Mouse (Mus musculus): ENCODE measurements around the gene Zfp992.
"Not testable (repeated sequence)": the region's sequence is repeated elsewhere in the genome, so short reads cannot be mapped to it uniquely, and the experiment has no call there.

Gene Zfp992

DNA sequence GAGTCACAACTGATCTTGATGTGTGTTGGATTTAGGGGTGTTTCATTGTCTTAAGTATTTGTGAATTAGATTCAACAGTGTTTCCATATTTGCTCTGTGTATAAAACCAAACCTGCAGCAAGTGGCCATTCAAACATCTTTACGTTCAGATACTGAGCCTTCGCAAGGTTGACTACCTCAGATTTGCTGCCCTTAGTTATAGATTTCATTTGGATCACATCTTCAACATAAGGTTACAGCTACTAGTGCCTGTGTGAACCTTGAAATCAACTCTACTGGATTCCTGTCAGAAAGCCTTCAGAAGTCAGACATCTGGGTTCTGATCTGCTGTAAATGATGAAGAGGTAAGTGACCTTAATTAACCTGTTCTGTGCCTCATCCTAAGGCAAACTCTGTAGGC, 27.4 kb downstream of the Zfp992 start:
- DNase-seq (ENCODE audit: low read depth): not testable (repeated sequence)

DNA sequence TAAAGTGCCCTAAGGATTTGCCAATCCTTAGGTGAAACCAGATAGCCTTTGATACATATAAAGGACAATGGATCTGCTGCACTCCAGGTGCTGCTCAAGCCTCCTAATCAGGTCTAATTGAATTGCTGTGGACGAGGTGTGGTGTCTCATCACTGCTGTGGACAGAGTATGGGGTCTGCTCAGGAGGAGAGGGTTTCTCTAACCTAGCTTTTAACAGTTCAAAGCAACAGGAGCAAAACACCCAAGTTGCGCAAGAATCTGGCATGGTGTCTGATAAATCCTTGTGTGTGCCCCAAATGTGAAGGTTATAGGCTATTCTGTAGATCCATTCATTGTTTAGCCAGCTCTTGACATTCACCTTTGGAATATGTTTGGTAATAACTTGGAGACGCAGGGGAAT, 28.1 kb downstream of the Zfp992 start:
- DNase-seq (ENCODE audit: low read depth): not testable (repeated sequence)

DNA sequence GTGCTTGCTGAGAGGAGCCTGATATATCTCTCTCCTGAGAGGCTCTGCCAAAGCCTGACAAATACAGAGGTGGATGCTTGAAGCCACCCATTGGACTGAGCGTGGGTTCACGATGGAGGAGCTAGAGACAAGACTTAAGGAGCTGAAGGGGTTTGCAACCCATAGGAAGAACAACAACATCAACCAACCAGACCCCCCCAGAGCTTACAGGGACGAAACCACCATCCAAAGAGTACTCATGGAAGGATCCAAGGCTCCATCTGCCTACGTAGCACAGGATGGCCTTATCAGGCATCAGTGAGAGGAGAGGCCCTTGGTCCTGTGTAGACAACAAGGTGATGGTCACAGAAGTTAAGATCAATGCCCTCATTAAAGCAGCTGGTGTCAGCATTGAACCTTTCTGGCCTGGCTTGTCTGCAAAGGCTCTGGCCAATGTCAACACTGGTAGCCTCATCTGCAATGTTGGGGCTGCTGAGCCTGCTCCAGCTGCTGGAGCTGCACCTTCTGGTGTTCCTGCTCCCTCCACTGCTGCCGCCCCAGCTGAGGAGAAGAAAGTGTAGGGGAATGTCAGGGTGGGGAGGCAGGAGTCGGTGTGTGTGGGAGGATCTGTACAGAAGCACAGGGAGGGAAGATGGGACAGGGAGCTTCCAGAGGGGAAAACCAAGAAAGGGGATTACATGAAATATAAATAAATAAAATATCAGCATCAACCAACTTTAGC, 31.7 kb downstream of the Zfp992 start:
- not testable (repeated sequence) for DNase-seq (ENCODE audit: low read depth)

DNA sequence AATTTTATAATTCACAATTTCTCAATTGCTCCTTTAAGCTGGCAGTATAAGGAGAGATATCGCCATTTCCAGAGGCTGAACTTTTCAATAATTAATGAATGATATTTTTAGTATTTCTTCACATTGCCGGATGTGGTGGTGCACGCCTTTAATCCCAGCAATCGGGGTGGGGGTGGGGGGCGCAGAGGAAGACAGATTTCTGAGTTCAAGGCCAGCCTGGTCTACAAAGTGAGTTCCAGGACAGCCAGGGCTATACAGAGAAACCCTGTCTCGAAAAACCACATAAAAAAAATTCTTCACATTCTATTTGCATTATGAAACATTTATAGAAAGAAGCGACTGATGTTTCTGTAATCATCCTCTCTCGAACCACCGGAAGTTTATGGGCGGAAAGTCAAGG, 33.7 kb downstream of the Zfp992 start:
- not testable (repeated sequence) for DNase-seq (ENCODE audit: low read depth)

DNA sequence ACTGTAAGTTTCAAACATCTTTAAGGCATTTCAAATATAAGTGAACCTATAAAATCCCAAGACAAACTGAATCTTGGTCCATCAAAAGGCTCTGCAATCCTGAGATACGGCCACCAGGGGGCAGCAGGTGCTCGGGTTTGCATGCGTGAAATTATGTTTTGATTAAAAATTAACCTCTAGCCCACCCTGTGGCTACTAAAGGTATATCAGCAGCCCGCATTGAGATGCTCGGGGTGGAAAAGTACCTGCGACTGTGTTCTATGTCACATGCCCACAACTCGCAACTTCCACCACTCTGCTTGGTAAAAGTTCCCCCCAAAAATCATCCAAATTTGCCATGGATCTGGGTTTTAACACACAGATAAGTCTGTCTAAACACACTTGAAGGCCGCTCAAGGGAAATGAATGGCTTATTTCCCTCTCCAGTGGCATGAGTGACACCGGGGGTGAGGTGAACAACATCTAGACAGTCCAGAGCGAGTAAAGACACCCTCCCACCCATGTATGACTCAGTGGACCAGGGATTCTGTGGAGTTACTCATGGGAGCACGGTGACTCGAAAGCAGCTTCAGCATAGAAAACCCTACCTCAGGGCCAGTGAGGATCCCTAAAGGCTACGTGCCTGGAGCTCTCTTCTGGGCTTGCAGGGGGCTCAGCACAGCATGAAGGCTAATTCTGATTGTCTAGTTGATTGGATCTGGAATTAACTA, 34.9 kb downstream of the Zfp992 start:
- not testable (repeated sequence) for DNase-seq (ENCODE audit: low read depth)

DNA sequence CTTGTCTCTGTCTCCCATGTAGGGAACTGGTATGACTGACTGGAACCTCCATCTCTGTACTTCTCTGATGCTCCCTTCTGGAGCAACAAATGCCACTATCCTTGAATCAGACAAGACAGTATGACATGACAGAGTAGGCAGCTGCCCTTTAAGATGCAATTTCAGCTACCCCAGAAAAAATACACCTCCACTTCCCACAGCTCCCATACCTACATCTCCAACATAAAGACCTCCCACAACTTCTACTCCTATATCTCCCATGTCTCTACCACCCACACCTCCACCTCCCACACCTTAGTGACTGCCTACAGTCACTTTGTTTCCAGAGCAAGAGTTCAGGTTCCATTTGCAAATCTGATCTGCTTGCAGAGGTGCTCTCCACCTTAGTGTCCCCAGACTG, 35.9 kb downstream of the Zfp992 start:
- not testable (repeated sequence) for DNase-seq (ENCODE audit: low read depth)

DNA sequence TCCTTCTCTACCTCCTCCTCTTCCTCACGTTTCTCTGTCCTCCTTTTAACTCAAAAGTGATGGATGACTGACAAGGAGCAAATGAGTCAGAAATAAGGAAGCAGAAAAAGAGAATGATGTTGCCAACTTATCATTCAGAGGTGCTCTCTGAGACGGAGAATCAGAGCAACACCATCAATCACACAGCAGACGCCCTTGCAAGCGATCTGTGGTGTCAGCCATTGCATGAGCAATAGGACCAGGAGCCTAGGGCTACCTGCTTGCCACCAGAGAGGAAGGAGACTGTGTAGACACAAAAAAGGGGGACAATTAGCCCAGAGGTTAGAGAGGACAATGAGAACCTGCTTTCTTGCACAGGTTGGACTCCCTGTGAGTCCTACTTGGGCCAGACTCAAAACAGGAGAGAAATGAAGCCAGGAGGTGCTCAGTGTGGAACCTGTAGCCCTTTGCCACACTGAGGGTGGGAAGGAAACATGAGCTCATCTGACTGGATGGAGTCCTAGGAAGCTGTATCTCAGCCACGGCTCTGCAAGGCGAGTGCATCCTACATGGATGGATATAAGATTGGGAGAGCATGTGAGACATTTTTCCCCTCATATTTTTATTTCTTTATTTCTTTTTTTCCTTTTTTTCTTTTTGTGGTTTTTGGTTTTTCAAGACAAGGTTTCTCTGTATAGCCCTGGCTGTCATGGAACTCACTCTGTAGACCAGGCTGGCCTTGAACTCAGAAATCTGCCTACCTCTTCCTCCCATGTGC, 36.5 kb downstream of the Zfp992 start:
- DNase-seq (ENCODE audit: low read depth): not testable (repeated sequence)

DNA sequence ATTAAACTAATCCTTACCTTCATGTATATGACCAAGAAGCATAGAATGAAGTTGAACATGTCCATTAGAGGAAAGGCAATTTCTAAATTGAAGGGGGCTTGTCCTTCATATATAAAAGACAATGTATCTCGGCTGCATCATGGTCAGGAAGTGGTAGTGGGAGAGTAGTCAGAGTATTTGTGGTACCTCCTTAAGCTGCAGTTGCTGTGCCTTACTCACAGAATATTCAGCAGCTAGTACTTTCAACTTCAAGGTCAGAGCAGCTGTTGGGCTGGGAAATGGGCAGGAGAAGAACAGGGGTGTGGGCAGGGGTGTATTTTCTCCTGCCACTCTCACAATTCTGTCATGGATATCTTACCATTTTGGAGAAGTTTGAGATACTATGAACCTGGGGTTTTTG, 37.9 kb downstream of the Zfp992 start:
- DNase-seq (ENCODE audit: low read depth): not testable (repeated sequence)

DNA sequence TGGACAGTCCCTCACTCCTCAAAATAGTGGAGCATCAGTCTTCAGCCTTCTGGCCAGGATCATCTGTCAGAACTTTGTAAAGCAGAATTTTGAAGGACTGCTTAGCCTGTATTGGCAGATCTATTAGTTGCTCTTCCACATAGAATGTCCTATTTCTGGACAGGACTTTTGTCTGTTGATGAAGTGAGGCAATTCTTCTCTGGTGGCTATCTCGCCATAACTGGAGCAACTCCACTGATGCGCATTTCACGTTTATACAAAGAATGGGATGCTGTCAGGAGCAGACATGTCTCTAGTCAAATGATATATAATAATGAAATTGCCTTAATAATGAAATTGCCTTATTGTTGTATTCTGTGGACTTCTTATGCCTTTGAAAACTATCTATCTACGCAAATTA, 40.4 kb downstream of the Zfp992 start:
- not testable (repeated sequence) for DNase-seq (ENCODE audit: low read depth)

DNA sequence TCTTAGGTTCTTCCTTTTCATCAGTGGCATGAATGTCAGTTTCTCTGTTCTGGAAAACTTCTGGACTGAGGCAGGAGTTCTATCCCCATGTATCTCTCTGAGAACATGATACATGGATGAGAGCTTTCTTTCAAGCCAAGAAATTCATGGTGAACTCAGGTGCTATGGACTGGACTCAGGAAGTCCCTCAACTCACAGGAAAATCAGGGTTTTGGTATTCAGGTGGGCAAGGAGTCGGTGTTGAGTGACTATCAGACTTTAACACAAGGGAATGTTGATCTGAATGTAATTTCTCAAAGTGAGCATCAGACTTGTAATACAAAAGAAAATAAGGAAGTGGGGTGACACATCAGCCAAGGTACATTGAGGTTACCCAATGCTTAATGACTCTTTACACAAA, 43.2 kb downstream of the Zfp992 start:
- DNase-seq (ENCODE audit: low read depth): not testable (repeated sequence)

DNA sequence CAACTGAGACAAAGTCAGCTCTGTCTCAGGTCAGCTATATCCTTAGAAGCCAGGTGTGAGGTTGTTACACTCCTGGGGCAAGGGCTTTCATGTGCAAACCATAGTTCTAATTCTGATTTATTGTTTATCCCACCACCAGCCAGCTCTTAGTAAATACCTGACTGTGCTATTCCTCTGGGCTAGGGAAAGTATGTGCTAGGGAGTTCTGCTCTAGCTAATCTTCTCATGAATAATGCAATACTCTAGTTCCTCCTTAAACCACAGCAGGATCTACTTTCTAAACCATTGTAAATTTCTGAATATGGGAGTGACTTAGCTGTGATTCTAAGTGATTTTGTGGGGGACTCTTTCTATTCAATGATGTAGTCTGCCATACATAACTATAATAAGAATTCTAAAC, 43.6 kb downstream of the Zfp992 start:
- no peak for DNase-seq (ENCODE audit: low read depth)

DNA sequence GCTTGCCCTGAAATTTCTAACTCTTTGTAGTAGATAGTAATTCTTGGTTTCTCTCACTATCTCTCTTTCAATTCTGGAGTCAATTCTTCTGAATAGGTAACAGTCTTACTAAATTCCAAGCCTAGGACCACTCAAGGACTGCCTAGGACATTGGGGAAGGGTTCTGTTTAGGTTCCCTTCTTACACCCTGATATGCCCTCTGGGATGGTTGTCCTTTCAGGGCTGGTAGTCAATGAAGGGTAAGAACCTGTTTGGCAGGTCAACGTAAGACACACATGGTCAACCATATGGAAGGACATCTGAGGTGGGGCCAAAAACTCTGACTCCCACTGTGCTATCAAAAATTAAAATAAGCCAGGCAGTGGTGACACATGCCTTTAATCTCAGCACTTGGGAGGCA, 44.0 kb downstream of the Zfp992 start:
- no peak for DNase-seq (ENCODE audit: low read depth)

DNA sequence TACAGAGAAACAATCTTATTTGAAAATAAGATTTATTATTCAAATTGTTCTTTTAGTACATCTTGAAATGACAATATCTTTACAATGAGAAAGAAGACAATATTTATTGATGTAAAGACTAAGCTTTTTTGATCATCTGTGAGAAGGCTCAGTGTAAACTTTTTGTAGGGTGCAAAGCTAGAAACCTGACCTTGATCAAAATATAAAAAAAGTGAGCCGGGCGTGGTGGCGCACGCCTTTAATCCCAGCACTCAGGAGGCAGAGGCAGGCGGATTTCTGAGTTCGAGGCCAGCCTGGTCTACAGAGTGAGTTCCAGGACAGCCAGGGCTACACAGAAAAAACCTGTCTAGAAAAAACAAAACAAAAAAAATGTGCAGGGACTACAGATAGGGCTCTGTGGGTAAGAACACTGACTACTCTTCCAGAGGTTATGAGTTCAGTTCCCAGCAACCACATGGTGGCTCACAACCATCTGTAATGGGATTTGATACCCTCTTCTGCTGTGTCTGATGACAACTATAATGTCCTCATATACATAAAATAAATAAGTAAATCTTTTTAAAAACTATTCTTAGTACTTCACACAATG, 44.6 kb downstream of the Zfp992 start:
- DNase-seq (ENCODE audit: low read depth): not testable (repeated sequence)

DNA sequence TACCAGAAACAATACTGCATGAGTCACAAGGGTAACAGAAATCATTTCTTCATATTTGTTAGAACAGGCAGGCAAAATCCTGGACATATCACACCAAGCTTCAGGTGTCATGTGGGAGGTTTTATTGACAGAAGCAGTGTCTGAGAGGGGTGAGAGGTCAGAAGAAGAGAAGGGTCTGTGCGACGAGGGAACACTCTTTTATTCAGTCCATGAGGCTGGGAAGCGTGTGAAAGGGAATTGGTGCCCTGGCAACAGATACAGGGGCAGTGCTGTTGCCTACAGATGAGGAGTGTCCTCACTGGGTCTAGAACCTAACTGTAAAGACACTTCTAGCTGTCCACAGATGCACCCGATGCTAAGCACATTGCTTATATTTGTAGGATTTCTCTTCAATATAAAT, 46.2 kb downstream of the Zfp992 start:
- DNase-seq (ENCODE audit: low read depth): no peak

DNA sequence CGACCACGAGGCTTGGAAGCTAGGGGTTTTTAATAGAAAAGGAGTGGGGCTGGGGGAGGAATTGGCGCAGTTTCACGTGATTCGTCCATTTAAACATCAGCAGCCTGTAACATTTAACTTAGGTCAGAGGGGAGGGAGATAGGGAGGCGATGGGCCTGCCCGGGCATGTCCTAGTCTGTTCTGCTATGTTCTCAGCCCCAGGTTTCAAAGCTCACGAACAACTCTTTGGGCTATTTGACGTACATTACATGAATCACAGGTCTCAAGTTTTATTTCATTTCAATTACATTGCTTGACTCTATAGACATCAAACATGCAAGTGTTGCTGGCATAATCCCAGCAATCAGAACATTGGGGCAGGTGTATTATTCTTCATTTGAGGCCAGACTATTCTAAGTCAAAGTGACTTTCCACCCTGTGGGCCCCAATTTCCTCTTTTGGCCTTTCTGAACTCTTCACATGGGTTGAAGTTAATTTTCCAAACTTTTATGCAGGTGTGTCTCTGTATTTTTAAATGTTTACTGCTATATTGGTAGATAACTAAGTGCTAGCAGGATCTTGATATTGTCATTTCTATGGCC, 49.0 kb downstream of the Zfp992 start:
- not testable (repeated sequence) for DNase-seq (ENCODE audit: low read depth)

DNA sequence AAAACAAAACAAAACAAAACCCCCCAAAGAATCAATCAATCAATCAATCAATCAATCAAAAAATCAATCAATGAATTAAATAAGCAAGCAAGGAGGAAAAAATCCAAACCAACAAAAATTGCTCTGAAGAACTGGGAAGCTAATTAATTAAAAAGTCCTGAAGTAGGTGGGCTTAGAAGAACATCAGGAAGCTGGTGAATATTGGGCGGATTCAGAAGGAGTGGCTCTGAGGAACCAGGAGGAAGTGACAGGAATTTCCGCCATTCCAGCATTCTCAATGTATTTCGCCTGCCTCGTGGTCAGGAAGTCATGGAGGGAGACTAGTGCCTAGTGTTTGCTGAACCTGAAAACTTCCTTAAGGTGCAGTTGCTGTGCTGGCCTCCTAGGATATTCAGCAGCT, 52.9 kb downstream of the Zfp992 start, which contains the start of gene Zfp981:
TSS of gene Zfp981 (plus strand) at position 301 of the 400 bp plus-strand sequence.
- DNase-seq (ENCODE audit: low read depth): not testable (repeated sequence)

DNA sequence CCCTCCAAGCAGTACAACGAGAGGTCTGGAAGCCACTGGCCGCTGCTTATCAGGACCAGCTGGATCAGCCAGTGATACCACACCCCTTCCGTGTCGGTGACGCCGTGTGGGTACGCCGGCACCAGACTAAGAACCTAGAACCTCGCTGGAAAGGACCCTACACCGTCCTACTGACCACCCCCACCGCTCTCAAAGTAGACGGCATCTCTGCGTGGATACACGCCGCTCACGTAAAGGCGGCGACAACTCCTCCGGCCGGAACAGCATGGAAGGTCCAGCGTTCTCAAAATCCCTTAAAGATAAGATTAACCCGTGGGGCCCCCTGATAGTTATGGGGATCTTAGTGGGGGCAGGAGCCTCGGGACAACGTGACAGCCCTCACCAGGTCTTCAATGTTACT, 60.2 kb downstream of the Zfp992 start:
- DNase-seq (ENCODE audit: low read depth): not testable (repeated sequence)

DNA sequence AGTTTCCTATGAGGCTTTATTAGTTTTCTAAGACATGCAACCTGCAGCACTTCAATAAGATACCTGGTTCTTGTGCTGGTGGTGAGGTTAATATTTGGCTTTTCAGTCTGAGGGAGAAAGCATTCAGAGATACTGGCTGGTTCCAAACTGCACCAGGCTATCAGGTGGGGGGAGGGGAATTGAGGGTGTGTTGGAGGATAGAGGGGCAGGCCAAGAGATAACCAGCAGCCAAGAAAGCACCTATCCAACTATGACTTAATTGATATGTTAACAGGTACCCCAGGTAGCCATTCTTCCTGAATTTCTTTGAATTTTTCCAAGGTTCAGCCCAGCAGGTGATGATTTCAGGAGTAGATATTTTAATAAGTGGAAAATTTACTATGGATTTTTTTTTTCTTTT, 63.0 kb downstream of the Zfp992 start:
- not testable (repeated sequence) for DNase-seq (ENCODE audit: low read depth)

DNA sequence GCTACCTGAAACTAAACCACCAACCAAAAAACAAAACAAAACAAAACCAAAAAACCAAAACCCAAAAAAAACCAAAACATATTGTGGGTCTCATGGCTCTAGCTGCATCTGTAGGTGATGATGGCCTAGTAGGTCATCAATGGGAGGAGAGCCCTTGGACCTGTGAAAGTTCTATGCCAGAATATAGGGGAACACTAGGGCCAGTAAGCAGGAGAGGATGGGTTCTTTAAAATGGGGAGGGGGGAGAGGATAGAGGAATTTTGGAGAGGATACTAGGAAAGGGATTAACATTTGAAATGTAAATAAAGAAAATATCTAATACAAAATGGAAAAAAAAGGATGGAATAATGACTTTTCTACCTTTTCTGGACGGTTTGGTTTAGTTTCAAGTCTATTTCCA, 67.7 kb downstream of the Zfp992 start:
- DNase-seq (ENCODE audit: low read depth): no peak

DNA sequence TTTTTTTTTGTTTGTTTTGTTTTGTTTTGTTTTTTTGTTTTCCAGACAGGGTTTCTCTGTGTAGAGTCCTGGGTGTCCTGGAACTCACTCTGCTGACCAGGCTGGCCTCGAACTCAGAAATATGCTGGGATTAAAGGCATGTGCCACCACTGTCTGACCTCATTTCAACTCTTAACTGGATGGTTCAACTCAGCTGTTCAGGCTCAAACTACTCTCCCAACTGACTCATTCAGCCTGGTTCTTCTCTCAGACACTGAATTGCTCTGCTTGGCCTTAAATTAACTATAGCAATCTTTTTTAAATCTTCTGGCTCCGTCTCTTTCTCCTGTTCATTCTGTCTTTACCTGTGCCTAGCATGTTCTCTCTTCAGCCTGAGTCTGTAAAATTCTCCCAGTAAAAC, 68.3 kb downstream of the Zfp992 start:
- not testable (repeated sequence) for DNase-seq (ENCODE audit: low read depth)
